Mouse (Mus musculus) spleen, postnatal 10 days (tissue): ENCODE data around the gene Pex13.
A peak's percentile ranks its signal among the peaks of the same experiment; 100 is the strongest.
"Not testable (repeated sequence)": the region's sequence is repeated elsewhere in the genome, so short reads cannot be mapped to it uniquely, and the experiment has no call there.

ENCODE experiments used
- DNase-seq, 2 experiments: peaks; one replicate each; pipeline ENCODE4 v3.0.0; 2021 to 2022; ENCODE audit warnings: low spot score in 2 of 2

Gene Pex13

DNA sequence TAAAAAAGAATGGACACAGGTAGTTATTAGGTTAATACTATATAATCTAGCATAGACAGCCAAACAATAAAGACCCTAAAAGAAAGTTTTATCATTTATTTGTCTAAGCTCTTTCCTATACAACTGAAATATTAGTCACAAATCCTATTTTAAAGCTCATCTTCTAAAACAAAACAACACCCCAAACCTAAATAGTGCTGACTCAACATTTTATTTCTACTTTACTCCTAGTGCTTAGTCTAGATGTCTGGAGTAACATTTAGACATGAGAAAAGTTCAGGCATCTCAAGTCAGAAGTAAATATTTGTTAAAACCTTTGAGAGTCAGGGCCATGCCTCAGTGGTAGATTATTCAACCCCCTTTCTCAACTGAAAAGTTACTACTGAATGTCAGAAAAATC lies 18.3 kb downstream of the Pex13 start:
- no peak for DNase-seq

DNA sequence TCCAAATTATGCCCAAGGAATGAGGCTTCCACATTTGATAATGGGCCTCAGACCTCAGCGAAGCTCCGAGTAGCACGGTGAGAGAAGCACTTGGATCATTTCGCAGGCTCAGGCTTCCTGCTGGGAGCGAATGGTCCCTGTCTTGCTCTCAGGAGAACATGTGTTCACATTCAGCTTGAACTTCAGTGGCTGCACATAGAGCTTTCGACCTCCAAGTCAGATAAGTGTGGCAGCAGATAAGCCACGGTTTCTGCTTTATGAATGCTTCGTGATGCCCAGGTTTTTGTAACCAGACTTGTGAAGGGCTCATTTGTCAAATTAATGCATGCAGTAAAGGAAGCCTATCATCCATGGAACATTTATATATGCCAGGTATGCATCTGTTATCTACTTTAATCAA lies 31.2 kb downstream of the Pex13 start:
- no peak for DNase-seq

DNA sequence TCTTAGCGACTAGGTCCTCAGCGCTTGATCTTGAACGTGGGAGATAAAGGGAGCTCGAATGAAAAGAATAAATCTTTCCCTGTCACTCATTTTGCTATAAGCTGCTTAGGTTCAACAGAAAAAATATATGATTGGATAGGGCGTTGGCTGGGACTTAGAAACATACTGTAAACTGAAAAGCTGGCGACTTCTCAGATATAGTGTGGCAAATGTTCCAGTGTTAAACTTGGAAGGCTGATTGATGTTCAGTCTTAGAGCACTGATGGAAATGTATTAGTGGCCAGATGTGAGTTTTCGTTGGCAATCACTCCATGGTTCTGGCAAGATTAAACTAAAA lies 31.9 kb downstream of the Pex13 start:
- DNase-seq = no peak

DNA sequence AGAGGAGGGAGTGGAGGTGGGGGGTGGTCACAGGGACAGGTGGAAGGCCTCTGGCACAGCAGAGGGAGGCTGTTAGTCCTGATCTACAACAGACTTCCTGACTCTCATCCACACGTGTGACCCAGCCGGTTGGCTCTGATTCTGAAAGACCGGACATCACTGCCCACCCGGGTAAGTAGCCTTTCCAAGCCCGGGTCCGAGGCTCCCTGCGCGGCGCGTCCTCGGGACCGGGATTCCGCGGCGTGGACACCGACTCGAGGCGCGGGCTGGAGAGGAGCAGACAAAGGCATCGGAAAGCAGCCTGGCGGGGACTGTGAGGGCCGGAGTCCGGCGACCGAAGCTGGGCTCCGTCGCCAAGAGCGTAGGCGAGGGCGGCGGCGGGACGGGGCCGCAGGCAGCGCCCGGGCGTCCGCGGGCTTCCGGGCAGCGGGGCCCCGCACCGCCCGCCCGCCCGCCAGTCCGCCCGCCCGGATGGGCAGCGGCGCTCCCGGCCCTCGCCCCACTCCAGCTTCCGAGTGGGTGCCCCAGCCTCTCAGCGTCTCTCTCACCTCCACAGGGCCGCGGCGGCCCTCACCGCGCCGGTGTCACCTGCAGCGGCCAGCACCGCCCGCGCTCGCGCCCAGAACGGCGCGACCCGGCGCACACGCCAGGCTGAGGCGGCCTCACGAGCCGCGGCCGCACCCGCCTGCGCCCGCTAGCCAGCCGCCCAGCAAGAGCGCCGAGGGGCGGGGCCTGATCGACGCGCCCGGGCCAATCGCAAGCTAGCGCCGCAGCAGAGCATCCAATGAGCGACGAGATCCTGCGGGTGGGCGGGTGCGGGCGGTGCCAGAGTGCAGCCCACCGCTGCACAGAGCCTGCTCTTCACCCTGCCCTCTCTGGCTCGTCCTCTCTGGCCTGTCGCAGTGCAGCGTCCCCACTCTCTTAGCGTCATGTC lies 32.5 kb downstream of the Pex13 start, which contains the start of gene 0610010F05Rik:
0610010F05Rik (minus strand) TSS at position 695 of the 934 bp plus-strand sequence.
- DNase-seq = peak; percentile 81 to 89

DNA sequence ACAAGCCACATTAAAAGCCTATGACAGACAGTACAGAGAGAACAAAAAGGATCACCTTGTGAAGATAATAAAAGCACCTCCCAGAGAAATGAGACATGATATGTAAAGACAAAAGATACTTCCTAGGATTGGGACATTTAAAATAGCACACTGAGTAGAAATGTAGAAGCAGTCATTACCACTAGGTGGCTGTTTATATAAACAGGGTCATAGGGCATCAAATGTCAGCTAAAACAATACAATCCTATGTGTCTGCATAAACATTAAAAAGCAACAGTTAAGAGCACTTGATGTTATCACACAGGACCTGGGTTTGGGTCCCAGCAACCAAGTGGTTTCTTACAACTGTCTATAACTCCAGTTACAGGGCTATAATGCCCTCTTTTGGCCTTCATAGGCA lies 35.1 kb downstream of the Pex13 start:
- no peak for DNase-seq

DNA sequence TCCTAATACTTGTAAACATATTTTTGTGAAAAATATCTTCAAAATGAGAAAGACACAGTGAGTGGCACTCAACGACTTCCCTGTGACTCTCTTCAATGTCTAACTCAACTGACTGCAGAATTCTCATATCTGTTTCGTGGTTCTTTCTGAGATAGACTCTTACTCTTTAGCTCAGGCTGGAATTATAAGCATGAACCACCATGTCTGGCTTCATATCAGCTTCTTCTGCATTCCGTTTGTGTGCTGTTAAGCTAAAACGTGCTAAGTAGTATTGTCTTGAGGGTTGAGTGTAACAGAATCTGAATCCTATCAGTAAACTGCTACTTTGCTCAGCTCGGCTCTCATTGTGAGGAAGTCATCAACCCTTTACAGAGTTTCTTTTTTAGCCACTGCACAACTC lies 46.8 kb downstream of the Pex13 start:
- no peak for DNase-seq

DNA sequence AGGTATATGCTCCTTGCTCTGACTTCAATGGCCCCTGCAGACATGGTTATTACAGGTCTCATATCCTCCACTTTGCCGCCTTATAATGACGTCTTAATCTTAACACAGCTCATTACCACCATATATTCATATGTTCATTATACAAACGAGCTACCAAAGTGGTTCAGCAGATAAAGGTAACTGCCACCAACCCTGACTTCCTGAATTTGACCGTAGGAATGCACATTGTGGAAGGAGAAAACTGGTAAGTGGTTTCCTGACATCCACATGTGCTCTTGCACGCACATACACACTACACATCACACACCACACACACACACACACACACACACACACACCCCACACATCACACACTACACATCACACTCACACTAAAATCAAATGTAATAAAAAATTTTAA lies 51.2 kb downstream of the Pex13 start:
- no peak for DNase-seq

DNA sequence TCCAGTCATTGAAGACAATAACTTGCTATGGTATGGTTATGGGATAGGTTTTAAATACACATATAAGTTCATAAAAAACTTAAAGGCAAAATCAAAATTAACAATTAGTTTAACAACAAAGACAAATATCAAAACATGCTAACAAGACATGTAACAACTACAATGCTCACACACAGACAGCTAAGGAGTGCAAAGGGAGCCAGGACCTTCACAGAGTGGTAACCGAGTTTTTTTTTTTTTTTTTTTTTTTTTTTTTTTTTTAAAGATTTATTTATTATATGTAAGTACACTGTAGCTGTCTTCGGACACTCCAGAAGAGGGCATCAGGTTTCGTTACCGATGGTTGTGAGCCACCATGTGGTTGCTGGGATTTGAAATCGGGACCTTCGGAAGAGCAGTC lies 58.5 kb downstream of the Pex13 start:
- DNase-seq = not testable (repeated sequence)
